Mouse (Mus musculus) brain, embryonic 14.5 days (tissue): ENCODE data around the gene Cic. TPM values are rescaled to one million over a fixed set of nuclear protein-coding genes. Genes with fewer than 3 reads are reported as not detected.

ENCODE experiments used
- DNase-seq: peaks from one replicate; pipeline ENCODE4 v3.0.0-alpha.2; 2011; ENCODE audit warnings: low read depth
- CTCF ChIP-seq: fragments of 200-500 bp; IDR thresholded peaks from 2 replicates; pipeline ENCODE4 v1.5.1; 2012; ENCODE audit warnings: inconsistent platforms, mild to moderate bottlenecking, moderate library complexity, borderline replicate concordance; ENCODE audit not compliant: insufficient read depth, insufficient read length; ENCODE audit errors: extremely low read depth
- POLR2A ChIP-seq: fragments of 200-500 bp; IDR thresholded peaks from 2 replicates; pipeline ENCODE4 v1.6.1; 2012; ENCODE audit warnings: mild to moderate bottlenecking, inconsistent platforms, borderline replicate concordance; ENCODE audit not compliant: poor library complexity, insufficient read depth, insufficient read length, severe bottlenecking; ENCODE audit errors: extremely low read depth
- polyA plus RNA-seq: library from polyadenylated mRNA; depleted of rRNA; stranded (reverse); fragments of >200 nt; gene quantifications from 2 replicates; pipeline ENCODE4 v1.2.3, GENCODE M21; 2012

Gene Cic
- polyA plus RNA-seq, 1 experiment: 149 TPM

DNA sequence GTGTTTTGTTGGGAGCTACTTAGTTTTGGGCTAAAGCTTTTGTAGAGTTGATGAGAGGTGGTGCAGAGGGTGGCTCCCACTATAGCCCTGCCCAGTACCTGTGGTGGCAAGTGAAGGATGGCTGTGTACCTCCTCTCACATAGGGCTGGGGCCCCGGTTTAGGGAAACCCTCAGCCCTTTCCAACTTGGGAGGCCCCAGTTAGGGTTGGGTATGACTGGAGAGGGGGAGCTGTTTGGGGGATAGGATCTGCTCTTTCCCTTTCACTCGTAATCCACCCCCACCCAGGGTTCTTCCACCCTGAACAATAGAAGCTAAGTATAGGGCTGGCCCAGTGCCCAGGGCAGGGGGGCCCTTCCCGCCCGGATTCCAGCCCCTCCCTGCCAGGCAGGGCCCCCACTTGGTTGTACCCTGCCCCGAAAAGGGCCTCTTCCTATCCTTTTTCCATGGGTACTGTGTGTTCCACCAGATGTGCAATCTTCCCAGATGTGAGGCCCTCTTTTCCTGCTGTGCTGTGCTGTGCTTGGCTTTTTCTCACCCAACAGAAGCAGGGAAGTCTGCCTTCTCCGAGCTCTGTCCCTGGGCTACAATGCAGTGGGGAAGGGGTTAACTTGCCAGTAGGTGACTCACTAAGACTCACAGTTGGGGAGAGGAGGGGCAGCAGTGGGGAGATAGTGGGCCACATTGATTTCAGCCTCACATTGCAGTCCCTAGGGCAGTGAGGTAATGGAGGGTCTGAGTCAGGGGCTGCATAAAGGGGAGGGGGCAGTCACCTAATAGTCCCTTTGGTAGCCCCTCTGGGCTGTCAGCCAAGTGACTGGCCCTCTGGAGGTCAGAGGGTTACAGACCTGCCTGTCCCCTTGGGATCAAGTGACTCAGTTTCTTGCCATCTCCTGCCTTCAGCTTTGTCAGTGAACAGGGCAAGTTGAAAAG is 12.6 kb downstream of the Cic start:
- TF ChIP-seq CTCF (no peak), POLR2A (no peak)
- DNase-seq: peak; percentile 89

DNA sequence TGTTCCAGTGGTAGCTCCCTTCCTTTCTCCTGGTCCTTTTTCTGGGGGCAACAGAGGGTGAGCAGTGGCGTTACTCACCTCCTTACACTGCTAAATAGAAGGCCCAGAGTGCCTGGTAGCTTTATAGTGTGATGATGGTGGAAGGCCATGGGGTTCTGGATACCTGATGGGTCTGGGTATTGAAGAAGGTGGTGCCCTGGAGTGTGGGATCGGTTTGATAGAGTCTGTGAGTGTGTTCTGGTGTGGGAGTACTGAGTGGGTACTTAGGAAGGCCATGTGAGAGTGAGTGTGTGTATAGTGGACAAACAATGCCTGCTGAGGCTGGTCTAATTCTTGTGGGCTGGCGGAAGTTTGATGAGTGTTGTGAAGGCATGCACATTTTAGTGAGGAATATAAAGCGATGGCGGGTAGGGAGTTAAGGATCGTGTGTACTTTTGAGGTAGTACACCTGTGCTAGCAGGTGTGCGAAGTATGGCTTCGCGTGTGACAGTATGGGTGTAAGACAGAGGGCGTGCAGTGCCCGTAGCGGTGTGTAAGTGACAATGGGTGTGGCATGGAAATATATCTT is 13.7 kb downstream of the Cic start:
- TF ChIP-seq CTCF (no peak), POLR2A (no peak)
- DNase-seq: no peak

GRCm38 (mm10) chr7:25281734-25282601 is 14.5 kb downstream of the Cic start:
- DNase-seq: peak; percentile 99
- TF ChIP-seq POLR2A (peak; percentile 86), CTCF (no peak)

DNA sequence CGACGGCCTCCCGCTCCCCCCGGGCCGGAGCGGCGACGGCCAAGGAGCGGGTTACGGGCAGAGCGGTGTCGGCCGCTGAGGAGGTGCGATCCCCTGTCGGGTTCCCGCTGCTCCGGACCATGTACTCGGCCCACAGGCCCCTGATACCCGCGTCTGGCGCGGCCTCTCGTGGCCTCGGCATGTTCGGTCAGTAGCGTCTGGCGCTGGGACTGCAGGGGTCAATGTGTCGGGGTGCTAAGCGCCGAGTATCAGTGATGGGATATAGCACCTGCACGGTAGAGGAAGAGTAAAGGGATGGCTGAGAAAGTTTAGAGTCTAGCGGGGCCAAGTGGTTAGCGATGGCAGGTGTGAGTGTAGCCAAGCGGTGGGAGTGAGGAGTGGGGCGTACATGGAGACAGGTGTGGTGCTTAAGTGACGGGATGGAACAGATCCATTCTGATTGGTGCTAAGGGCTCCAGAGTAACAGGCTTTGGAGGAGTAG is 15.3 kb downstream of the Cic start:
- TF ChIP-seq POLR2A (no peak), CTCF (no peak)
- DNase-seq: peak; percentile 72

- no peak for TF ChIP-seq POLR2A
- TF ChIP-seq CTCF: no peak
- peak; percentile 24 for DNase-seq
Observed at GRCm38 (mm10) chr7:25283637-25284036, 16.1 kb downstream of the Cic start.

DNA sequence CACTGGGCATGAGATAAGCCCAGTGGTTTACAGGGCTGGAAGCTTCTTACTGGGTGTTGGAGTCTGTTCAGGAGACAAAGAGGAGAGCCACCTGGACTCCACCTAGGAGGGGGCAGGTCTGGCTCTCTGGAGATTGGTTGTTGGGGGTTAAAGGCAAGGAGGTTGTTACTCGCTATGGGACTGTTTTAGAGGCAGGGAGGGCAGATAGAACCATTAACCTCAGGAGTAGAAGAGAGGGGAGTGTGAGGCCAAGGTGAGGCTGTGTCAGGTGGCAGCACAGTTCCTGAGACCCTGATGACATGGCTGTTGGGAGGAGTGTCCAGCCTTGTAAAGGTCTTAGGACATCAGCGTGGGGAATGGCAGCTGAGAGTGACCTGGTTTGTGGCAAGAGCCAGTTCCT is 16.7 kb downstream of the Cic start:
- TF ChIP-seq POLR2A (no peak), CTCF (no peak)
- no peak for DNase-seq

GRCm38 (mm10) chr7:25284766-25285165 is 17.3 kb downstream of the Cic start:
- TF ChIP-seq CTCF: no peak
- TF ChIP-seq POLR2A: no peak
- DNase-seq: peak; percentile 40

DNA sequence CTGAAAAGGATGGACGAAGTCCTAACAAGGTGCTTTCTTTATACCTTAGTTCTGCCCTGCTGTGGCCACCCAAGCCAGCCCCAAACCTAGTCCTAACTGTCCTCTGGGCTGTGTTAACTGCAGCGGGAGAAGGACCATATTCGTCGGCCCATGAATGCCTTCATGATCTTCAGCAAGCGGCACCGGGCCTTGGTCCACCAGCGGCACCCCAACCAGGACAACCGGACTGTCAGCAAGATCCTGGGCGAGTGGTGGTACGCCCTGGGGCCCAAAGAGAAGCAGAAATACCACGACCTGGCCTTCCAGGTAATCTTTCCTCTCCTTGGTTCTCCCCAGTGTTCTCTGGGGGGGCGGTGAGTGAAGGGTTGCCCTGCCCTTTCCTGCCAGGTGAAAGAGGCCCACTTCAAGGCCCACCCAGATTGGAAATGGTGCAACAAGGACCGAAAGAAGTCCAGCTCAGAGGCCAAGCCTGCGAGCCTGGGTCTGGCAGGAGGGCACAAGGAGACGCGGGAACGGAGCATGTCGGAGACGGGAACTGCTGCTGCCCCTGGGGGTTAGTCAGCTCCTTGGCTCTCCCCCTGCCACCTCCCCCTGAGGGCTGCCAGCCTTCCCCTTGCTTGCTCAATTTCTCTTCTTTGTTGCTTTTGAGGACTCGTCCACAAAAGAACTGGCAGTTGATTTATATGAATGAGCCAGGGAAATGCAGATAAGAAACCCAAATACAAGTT is 18.2 kb downstream of the Cic start:
- no peak for DNase-seq
- TF ChIP-seq POLR2A (no peak), CTCF (no peak)

DNA sequence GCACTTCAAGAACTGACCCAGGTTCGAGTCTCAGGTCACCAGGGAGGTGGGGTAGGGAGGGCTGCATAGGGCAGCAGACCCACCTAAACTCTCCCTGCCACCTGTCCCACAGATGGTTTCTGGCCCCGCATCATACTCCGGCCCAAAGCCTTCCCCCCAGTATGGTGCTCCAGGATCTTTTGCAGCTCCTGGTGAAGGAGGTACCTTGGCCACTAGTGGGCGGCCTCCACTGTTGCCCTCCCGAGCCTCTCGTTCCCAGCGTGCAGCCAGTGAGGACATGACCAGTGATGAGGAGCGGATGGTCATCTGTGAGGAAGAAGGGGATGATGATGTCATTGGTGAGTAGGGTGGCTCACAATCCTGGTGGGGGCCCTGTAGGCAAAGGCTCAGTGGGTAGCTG is 19.5 kb downstream of the Cic start:
- DNase-seq: no peak

DNA sequence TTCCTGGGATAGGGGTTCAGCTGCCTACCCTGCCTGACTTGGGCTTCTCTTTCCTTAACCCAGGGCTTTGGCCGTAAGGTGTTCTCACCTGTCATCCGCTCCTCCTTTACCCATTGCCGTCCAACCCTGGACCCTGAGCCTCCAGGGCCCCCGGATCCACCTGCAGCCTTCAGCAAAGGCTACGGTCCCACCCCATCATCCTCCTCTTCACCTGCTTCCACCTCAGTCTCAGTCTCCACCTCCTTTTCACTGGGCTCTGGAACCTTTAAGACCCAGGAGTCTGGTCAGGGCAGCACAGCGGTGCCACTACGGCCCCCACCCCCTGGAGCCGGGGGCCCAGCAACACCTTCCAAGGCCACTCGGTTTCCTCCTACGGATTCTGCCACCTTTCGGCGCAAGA is 20.5 kb downstream of the Cic start:
- no peak for TF ChIP-seq POLR2A
- no peak for TF ChIP-seq CTCF
- DNase-seq: no peak

More for the DNA sequence above, 19.5 kb downstream of the Cic start:
- TF ChIP-seq CTCF: 0 out of 2 replicates have a peak, but pooled peaks have one; percentile 10
- TF ChIP-seq POLR2A: no peak
